Mouse (Mus musculus): Measurements from ENCODE around the gene Hist1h2bf.

GRCm38 (mm10) chr13:23550761-23551145 lies 23.2 kb downstream of the Hist1h2bf start:
- TF ChIP-seq CTCF (IDR thresholded peaks at IDR 0.05; ENCODE audit: low read depth) (no peak), EP300 (IDR thresholded peaks at IDR 0.05; ENCODE audit: low read depth) (no peak)

All from liver, embryonic 14.5 days (tissue).